ENCODE assay signal across 8 mouse cellular contexts in the genomic region with DNA sequence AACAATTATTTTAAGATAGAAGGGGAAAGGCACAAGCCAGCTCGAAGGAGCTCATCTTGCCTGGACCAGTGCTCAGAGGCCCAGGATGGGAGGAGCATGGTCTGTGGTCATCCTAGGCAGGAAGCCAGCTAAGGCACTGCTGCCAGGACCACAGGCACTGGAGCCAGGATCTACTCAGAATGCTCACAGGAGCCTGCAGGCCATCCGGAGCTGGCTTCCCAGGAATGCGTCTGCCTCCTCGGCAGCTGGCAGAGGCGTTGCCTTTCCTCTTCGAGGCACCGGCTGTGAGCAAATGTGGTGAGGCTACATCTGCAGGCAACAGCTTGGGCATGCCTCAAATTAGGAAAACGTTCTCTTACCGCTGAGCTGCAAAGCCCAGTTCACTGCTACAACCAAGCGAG. TPM values are rescaled to one million over a fixed set of nuclear protein-coding genes. Genes with fewer than 3 reads are reported as not detected.
DNase-seq lines count a peak whose midpoint lies in the region; ATAC-seq and TF ChIP-seq lines count a peak whose summit lies in the region.

No protein-coding gene starts in this region.

- no peaks in the 10 kb centered on the region for H3K36me3 ChIP-seq in hindbrain, embryonic 14.5 days (replicated peaks; ENCODE audit: control insufficient read depth, insufficient read depth)
- H3K36me3 ChIP-seq in hindbrain, embryonic 12.5 days = no peaks in the 10 kb centered on the region
- no peaks in the 10 kb centered on the region for H3K36me3 ChIP-seq in forebrain, embryonic 15.5 days
- no peaks in the 10 kb centered on the region for H3K36me3 ChIP-seq in heart, embryonic 15.5 days
- H3K36me3 ChIP-seq in myocyte (ENCODE audit: control insufficient read depth, insufficient read depth) = no peaks in the 10 kb centered on the region

- H3K27ac ChIP-seq in hindbrain, embryonic 14.5 days = 0 out of 2 replicates have a peak overlapping the region, but pooled peaks have one; percentile 20
- H3K27ac ChIP-seq in hindbrain, embryonic 12.5 days = no peak overlapping the region
- peak overlapping the region; percentile 40; the same call in 1 of the 2 replicates for H3K27ac ChIP-seq in forebrain, embryonic 15.5 days (replicated peaks)
- H3K27ac ChIP-seq in heart, embryonic 15.5 days = peak overlapping the region; percentile 50

- H3K4me2 ChIP-seq in hindbrain, embryonic 14.5 days (replicated peaks) = no peak overlapping the region
- H3K4me2 ChIP-seq in hindbrain, embryonic 12.5 days (replicated peaks) = no peak overlapping the region
- no peak overlapping the region for H3K4me2 ChIP-seq in forebrain, embryonic 15.5 days (replicated peaks)
- H3K4me2 ChIP-seq in heart, embryonic 15.5 days = peak overlapping the region; percentile 22
- H3K4me2 ChIP-seq in myocyte (ENCODE audit: low read depth) = peak overlapping the region; percentile 90

- H3K9ac ChIP-seq in hindbrain, embryonic 14.5 days = no peak overlapping the region
- no peak overlapping the region for H3K9ac ChIP-seq in hindbrain, embryonic 12.5 days
- no peak overlapping the region for H3K9ac ChIP-seq in forebrain, embryonic 15.5 days (replicated peaks)
- no peak overlapping the region for H3K9ac ChIP-seq in heart, embryonic 15.5 days

- H3K4me3 ChIP-seq in hindbrain, embryonic 14.5 days (replicated peaks; ENCODE audit: low read length) = no peak overlapping the region
- no peak overlapping the region for H3K4me3 ChIP-seq in hindbrain, embryonic 12.5 days
- H3K4me3 ChIP-seq in forebrain, embryonic 15.5 days = no peak overlapping the region
- no peak overlapping the region for H3K4me3 ChIP-seq in heart, embryonic 15.5 days
- peak overlapping the region; percentile 16 for H3K4me3 ChIP-seq in myocyte

- peak; percentile 33 for DNase-seq in hindbrain, embryonic 14.5 days (ENCODE audit: low spot score)
- DNase-seq in adrenal gland, postnatal 14 days = peak; percentile 82
- DNase-seq in left cerebral cortex, adult 11 months (ENCODE audit: low spot score) = peak; percentile 32

- ATAC-seq in hindbrain, embryonic 14.5 days (ENCODE audit: low FRiP score) = peak; percentile 62; the same call in 1 of the 2 replicates
- ATAC-seq in hindbrain, embryonic 12.5 days (ENCODE audit: low FRiP score) = no peak
- ATAC-seq in forebrain, embryonic 15.5 days (replicated peaks) = 0 out of 2 replicates have a peak, but pooled peaks have one; percentile 26
- peak; percentile 88 for ATAC-seq in heart, embryonic 15.5 days (replicated peaks; ENCODE audit: insufficient number of reproducible peaks, insufficient read depth, low FRiP score, low read depth)
- no peak for ATAC-seq in erythroid progenitor cell, adult 5-6 weeks (replicated peaks; ENCODE audit: low FRiP score, poor library complexity, severe bottlenecking)

- 51% methylated on average over 10 of the region's 10 CpGs for WGBS in hindbrain, embryonic 14.5 days
- WGBS in hindbrain, embryonic 12.5 days = 53% methylated on average over 10 of the region's 10 CpGs
- 60% methylated on average over 10 of the region's 10 CpGs for WGBS in forebrain, embryonic 15.5 days
- WGBS in heart, embryonic 15.5 days = 13% methylated on average over 10 of the region's 10 CpGs

- H3K9me3 ChIP-seq in hindbrain, embryonic 14.5 days (ENCODE audit: control insufficient read depth, low read length) = no peaks in the 10 kb centered on the region
- no peaks in the 10 kb centered on the region for H3K9me3 ChIP-seq in hindbrain, embryonic 12.5 days (replicated peaks)
- H3K9me3 ChIP-seq in forebrain, embryonic 15.5 days = no peaks in the 10 kb centered on the region
- no peaks in the 10 kb centered on the region for H3K9me3 ChIP-seq in heart, embryonic 15.5 days (replicated peaks)

- no peak overlapping the region for H3ac ChIP-seq in myocyte (ENCODE audit: control insufficient read depth, insufficient read length)

- no peaks in the 10 kb centered on the region; the same call in 1 of the 2 replicates for H3K4me1 ChIP-seq in hindbrain, embryonic 14.5 days (replicated peaks; ENCODE audit: control insufficient read depth, insufficient read depth, low read length)
- no peaks in the 10 kb centered on the region for H3K4me1 ChIP-seq in hindbrain, embryonic 12.5 days
- peaks cover 6% of the 10 kb centered on the region; the same call in 1 of the 2 replicates for H3K4me1 ChIP-seq in forebrain, embryonic 15.5 days
- H3K4me1 ChIP-seq in heart, embryonic 15.5 days (replicated peaks) = peaks cover 13% of the 10 kb centered on the region

- no peaks in the 10 kb centered on the region for H3K27me3 ChIP-seq in hindbrain, embryonic 14.5 days (ENCODE audit: control insufficient read depth, insufficient read depth, low read length)
- H3K27me3 ChIP-seq in hindbrain, embryonic 12.5 days = no peaks in the 10 kb centered on the region
- H3K27me3 ChIP-seq in forebrain, embryonic 15.5 days = no peaks in the 10 kb centered on the region
- no peaks in the 10 kb centered on the region for H3K27me3 ChIP-seq in heart, embryonic 15.5 days
- H3K27me3 ChIP-seq in myocyte (ENCODE audit: control insufficient read depth, insufficient read depth, insufficient read length) = no peaks in the 10 kb centered on the region

- TF ChIP-seq POLR2A in myocyte (IDR thresholded peaks at IDR 0.05; ENCODE audit: insufficient read length, low read depth) = peak; percentile 34

- H3K79me2 ChIP-seq in myocyte (ENCODE audit: control insufficient read depth, insufficient read depth) = no peaks in the 10 kb centered on the region

TF ChIP-seq in myocyte, 11 proteins besides CTCF, POLR2A, EP300 and RAD21:
- TF ChIP-seq MYOG (IDR thresholded peaks at IDR 0.05; ENCODE audit: control insufficient read depth in 1 of 3, insufficient read depth in 1 of 3, insufficient read length in 2 of 3, low read depth in 2 of 3) (peak; percentile 91 to 97 (median 97)), SRF (IDR thresholded peaks at IDR 0.05; ENCODE audit: control insufficient read depth, insufficient read length, low read depth) (no peak), MYOD1 (IDR thresholded peaks at IDR 0.05; ENCODE audit: control insufficient read depth in 1 of 3, insufficient read length in 2 of 3, low read depth in 2 of 3) (peak; percentile 30 to 90 (median 89)), CEBPB (IDR thresholded peaks at IDR 0.05; ENCODE audit: insufficient read depth, poor library complexity, severe bottlenecking) (0 out of 2 replicates have a peak, but pooled peaks have one; percentile 3), TCF3 (IDR thresholded peaks at IDR 0.05; ENCODE audit: insufficient read length, low read depth) (peak; percentile 74), TCF12 (IDR thresholded peaks at IDR 0.05; ENCODE audit: insufficient read depth, poor library complexity, severe bottlenecking) (peak; percentile 90)

RNA-seq across cellular contexts. Expression of a gene that starts 37.8 kb away (rescaled TPM):
- 18.9 and 20.2 TPM in 2 replicates for polyA plus RNA-seq in hindbrain, embryonic 14.5 days (2014; fragmentation: Nextera tagmentation; extraction: Ambion mirVana)
- polyA plus RNA-seq in hindbrain, embryonic 12.5 days (2016; fragmentation: Nextera tagmentation; extraction: Ambion mirVana) = 20.5 and 22.0 TPM in 2 replicates
- 71.6 and 89.0 TPM in 2 replicates for total RNA-seq in adrenal gland, postnatal 14 days (2021)
- polyA plus RNA-seq in forebrain, embryonic 15.5 days (2015; fragmentation: Nextera tagmentation; extraction: Ambion mirVana) = 9.7 and 16.5 TPM in 2 replicates
- 8.0 and 12.5 TPM in 2 replicates for polyA plus RNA-seq in heart, embryonic 15.5 days (2015; fragmentation: Nextera tagmentation; extraction: Ambion mirVana)
- polyA plus RNA-seq in myocyte (2012; fragmentation: generic; extraction: Trizol) = 66.6 TPM
- 205 and 226 TPM in 2 replicates for total RNA-seq in erythroid progenitor cell, adult 5-6 weeks (2015; ENCODE audit: low replicate concordance)
- 148 and 153 TPM in 2 replicates for total RNA-seq in erythroid progenitor cell, adult 5-6 weeks (2017; ENCODE audit: low replicate concordance)

Comparison
In these comparisons a context has a peak if more than half of its experiments do, and no peak if none do; other contexts are left out.
1. ATAC-seq: peak in hindbrain, embryonic 14.5 days (single experiment), forebrain, embryonic 15.5 days (single experiment) and heart, embryonic 15.5 days (single experiment); none in hindbrain, embryonic 12.5 days (single experiment) and erythroid progenitor cell, adult 5-6 weeks (single experiment).
2. DNase-seq: peak in every context shown above with its lines; median percentile 82 in adrenal gland, postnatal 14 days; 33 in hindbrain, embryonic 14.5 days; 32 in left cerebral cortex, adult 11 months.
3. H3K4me2 ChIP-seq: peak in heart, embryonic 15.5 days (single experiment) and myocyte (single experiment); none in hindbrain, embryonic 14.5 days (single experiment), hindbrain, embryonic 12.5 days (single experiment) and forebrain, embryonic 15.5 days (single experiment).